Mouse (Mus musculus) induced T-regulatory cell, adult 2 months (primary cell): ENCODE measurements around the gene Agxt2.

Source experiments
- DNase-seq: peaks from one replicate; pipeline ENCODE4 v3.0.0-alpha.2; 2012; ENCODE audit warnings: low read depth

The Agxt2 gene

GRCm38 (mm10) chr15:10426545-10427266 is 68.4 kb downstream of the Agxt2 start:
- no peak for DNase-seq

GRCm38 (mm10) chr15:10436893-10437292 is 78.6 kb downstream of the Agxt2 start:
- DNase-seq, result no peak

DNA sequence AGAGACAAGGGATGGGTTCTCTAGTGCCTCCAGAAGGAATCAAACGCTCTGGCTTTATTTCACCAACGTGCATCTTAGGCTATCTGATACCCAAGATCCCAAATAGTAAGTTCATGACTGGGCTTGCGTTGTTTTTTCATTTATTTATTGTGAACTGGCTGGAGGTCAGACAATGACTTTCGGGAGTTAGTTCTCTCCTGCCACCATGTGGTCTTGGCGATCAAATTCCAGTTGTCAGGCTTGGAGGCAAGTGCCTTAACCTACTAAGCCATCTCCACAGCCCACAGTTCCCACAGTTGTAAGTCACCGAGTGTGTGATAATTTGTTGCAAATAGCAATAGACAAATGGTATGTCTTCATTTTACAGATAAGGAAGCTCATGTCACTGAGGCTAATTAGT is 81.6 kb downstream of the Agxt2 start:
- DNase-seq, result no peak

GRCm38 (mm10) chr15:10441493-10441892 is 83.2 kb downstream of the Agxt2 start:
- no peak for DNase-seq

GRCm38 (mm10) chr15:10442275-10442674 is 83.9 kb downstream of the Agxt2 start:
- DNase-seq, result no peak

- no peak for DNase-seq
Observed at GRCm38 (mm10) chr15:10447102-10447501, 88.8 kb downstream of the Agxt2 start.
